Mouse (Mus musculus) erythroblast, embryonic 14.5 days (primary cell): ENCODE measurements around the gene Dst.

Experiments used
- GATA1 ChIP-seq: IDR thresholded peaks from 2 replicates; pipeline ENCODE4 v1.6.1; 2012; ENCODE audit warnings: low read length, inconsistent platforms, mixed read lengths
- TAL1 ChIP-seq: IDR thresholded peaks from 3 replicates; pipeline ENCODE4 v1.6.1; 2012; ENCODE audit warnings: low read length, inconsistent platforms, mixed read lengths

DNA sequence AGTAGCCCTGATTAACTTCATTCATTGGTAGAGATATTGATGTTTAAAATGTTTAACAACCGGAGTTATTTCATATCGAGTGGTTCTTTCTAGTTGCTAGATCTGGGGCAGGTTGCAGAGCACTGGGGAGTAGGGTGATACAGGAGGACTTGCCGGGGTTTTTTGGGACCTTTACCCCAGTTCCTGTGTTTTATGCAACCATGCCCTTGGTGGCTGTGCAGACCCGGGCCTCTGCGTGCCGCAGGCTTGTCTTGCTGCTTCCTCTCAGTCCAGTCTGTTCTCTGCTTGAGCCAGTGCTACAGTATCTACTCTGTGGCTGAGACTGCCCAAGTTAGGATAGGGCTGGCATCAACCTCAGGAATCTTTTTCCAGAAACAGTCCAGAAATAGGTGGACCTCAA, 37.7 kb downstream of the Dst start:
- TF ChIP-seq GATA1 = no peak
- TF ChIP-seq TAL1 = no peak
